Mouse (Mus musculus): Measurements from ENCODE around the gene Pax8. TPM values are rescaled to one million over a fixed set of nuclear protein-coding genes. Genes with fewer than 3 reads are reported as not detected.

The Pax8 gene
- polyA plus RNA-seq, 1 experiment from 2014 or later, result 1.1 TPM

Other genes with a start within 250 kb of the Pax8 start
- 0.09 TPM in 1 of 2 replicates, not detected in the other for gene Il1f5, start 198.6 kb downstream of the Pax8 start, polyA plus RNA-seq (2016; fragmentation: Nextera tagmentation; extraction: Ambion mirVana)
- gene Il1f10, start 184.4 kb downstream of the Pax8 start, polyA plus RNA-seq (2016; fragmentation: Nextera tagmentation; extraction: Ambion mirVana), result not detected in 2 replicates
- gene Il1rn, start 138.7 kb downstream of the Pax8 start, polyA plus RNA-seq (2016; fragmentation: Nextera tagmentation; extraction: Ambion mirVana), result not detected in 2 replicates
- gene Psd4, start 108.0 kb downstream of the Pax8 start, polyA plus RNA-seq (2016; fragmentation: Nextera tagmentation; extraction: Ambion mirVana), result 0.52 and 0.81 TPM in 2 replicates